Mouse (Mus musculus) lung, postnatal 0 days (tissue): ENCODE measurements around the gene Slc25a4.

ENCODE experiments used
- CTCF ChIP-seq: IDR thresholded peaks from 2 replicates; pipeline ENCODE4 v1.5.1; 2016; ENCODE audit warnings: antibody characterized with exemption, mild to moderate bottlenecking
- EP300 ChIP-seq: IDR thresholded peaks from 2 replicates; pipeline ENCODE4 v1.6.1; 2016; ENCODE audit warnings: antibody characterized with exemption, mild to moderate bottlenecking, control low read depth

DNA sequence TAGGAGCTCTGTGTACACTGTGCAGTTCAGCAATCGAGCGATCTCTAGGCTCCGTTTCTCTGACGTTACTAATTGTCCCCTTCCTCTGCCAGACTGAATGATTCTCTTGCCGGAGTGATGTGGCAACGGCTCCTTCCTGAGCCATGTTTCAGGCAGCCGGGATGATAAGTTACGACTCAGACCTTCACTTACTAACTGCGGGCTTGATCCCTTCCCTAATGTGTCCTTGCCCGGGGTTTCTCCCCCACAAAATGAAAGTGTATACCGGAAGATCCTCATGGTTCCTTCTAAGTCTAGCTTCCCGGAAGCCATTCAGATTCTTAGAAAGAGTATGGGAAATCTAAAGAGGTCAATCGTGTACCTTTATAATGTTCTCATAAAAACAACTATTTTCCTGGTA is 41.4 kb upstream of the Slc25a4 start:
- TF ChIP-seq EP300: no peak
- no peak for TF ChIP-seq CTCF
